Mouse (Mus musculus) liver, embryonic 14.5 days (tissue): Measurements from ENCODE around the gene Cd46. TPM values are rescaled to one million over a fixed set of nuclear protein-coding genes. Genes with fewer than 3 reads are reported as not detected.

Experiments
- ATAC-seq: fragments of 200-750 bp; cut with Nextera tagmentation; 2 replicates; pipeline ENCODE4 v1.8.0; 2017; ENCODE audit warnings: moderate number of reproducible peaks, mild to moderate bottlenecking, moderate library complexity; ENCODE audit not compliant: insufficient read depth
- DNase-seq, 3 experiments: peaks; one replicate each; pipeline ENCODE4 v3.0.0-alpha.2; 2012 to 2013; ENCODE audit warnings: low read depth in 3 of 3, low spot score in 3 of 3
- H3K27ac ChIP-seq: fragments of 300-500 bp; sonication (generic); 2 replicates; pipeline ENCODE4 v1.5.1; 2014; ENCODE audit warnings: moderate library complexity, mild to moderate bottlenecking, control low read depth, inconsistent platforms
- H3K27me3 ChIP-seq: fragments of 300-500 bp; sonication (generic); 2 replicates; pipeline ENCODE4 v1.6.1; 2014; ENCODE audit warnings: mild to moderate bottlenecking, low read length, moderate library complexity; ENCODE audit not compliant: control insufficient read depth, insufficient read depth
- H3K36me3 ChIP-seq: fragments of 300-500 bp; sonication (generic); replicated peaks from 2 replicates; pipeline ENCODE4 v1.6.1; 2014; ENCODE audit warnings: low read depth; ENCODE audit not compliant: control insufficient read depth, insufficient read depth
- H3K4me1 ChIP-seq, 2 experiments: fragments of 200-500 bp in 1 of 2; fragments of 300-500 bp in 1 of 2; sonication (generic) in 1 of 2; replicated peaks; 2 replicates each; pipeline ENCODE4 v1.6.1; 2012 to 2014; ENCODE audit warnings: antibody characterized with exemption in 1 of 2, inconsistent platforms in 1 of 2, low read length in 1 of 2; ENCODE audit not compliant: control insufficient read depth in 2 of 2, insufficient read depth in 2 of 2
- H3K4me2 ChIP-seq: fragments of 300-500 bp; sonication (generic); 2 replicates; pipeline ENCODE4 v1.6.1; 2014; ENCODE audit warnings: low read depth, mild to moderate bottlenecking, control low read depth, moderate library complexity
- H3K4me3 ChIP-seq, 2 experiments: fragments of 200-500 bp in 1 of 2; fragments of 300-500 bp in 1 of 2; sonication (generic) in 1 of 2; 2 replicates each; pipeline ENCODE4 v1.5.1; 2012 to 2014; ENCODE audit warnings: low read depth in 2 of 2, low read length in 2 of 2, mild to moderate bottlenecking in 2 of 2, control low read depth in 1 of 2, inconsistent platforms in 1 of 2, moderate library complexity in 1 of 2; ENCODE audit not compliant: insufficient read depth in 1 of 2
- H3K9ac ChIP-seq: fragments of 300-500 bp; sonication (generic); replicated peaks from 2 replicates; pipeline ENCODE4 v1.6.1; 2014; ENCODE audit warnings: mild to moderate bottlenecking, control low read depth, moderate library complexity
- H3K9me3 ChIP-seq: fragments of 300-500 bp; sonication (generic); 2 replicates; pipeline ENCODE4 v1.6.1; 2016; ENCODE audit warnings: low read length, mixed read lengths; ENCODE audit not compliant: control insufficient read depth
- CTCF ChIP-seq: IDR thresholded peaks from 2 replicates; pipeline ENCODE4 v1.5.1; 2016; ENCODE audit warnings: antibody characterized with exemption, low read depth, control low read depth
- EP300 ChIP-seq: IDR thresholded peaks from 2 replicates; pipeline ENCODE4 v1.6.1; 2016; ENCODE audit warnings: antibody characterized with exemption, low read depth
- WGBS: fragments of 180-500 bp; shearing (Covaris S2); extraction: QIAGEN DNeasy Blood & Tissue Kit; methylation state at CpG from one replicate; pipeline ENCODE4 v1.1.7; 2014; ENCODE audit not compliant: insufficient replicate concordance; 5-methylcytosine and 5-hydroxymethylcytosine counted together
- polyA plus RNA-seq, 2 experiments: library from polyadenylated mRNA; depleted of rRNA in 1 of 2; stranded (reverse) in 1 of 2; unstranded in 1 of 2; fragments of >200 nt; fragmentation: Nextera tagmentation in 1 of 2; extraction: Ambion mirVana in 1 of 2; gene quantifications; 2 replicates each; pipeline versions ENCODE4 v1.2.1 to v1.2.3; 2012 to 2014

The Cd46 gene
- polyA plus RNA-seq, 2 experiments: 0.93 to 1.5 TPM

GRCm38 (mm10) chr1:195004194-195004593 lies 87.9 kb downstream of the Cd46 start:
- H3K27ac ChIP-seq: no peak overlapping the region
- TF ChIP-seq CTCF (no peak), EP300 (no peak)
- no peaks in the 10 kb centered on the region for H3K9me3 ChIP-seq
- H3K27me3 ChIP-seq: no peaks in the 10 kb centered on the region
- H3K4me2 ChIP-seq: no peak overlapping the region
- H3K9ac ChIP-seq: no peak overlapping the region
- H3K4me3 ChIP-seq: no peak overlapping the region
- ATAC-seq (no peak), DNase-seq (no peak)
- no peaks in the 10 kb centered on the region for H3K36me3 ChIP-seq
- no peaks in the 10 kb centered on the region for H3K4me1 ChIP-seq
- WGBS: 11% methylated on average over 1 of the region's 1 CpGs

GRCm38 (mm10) chr1:195003328-195003727 lies 88.7 kb downstream of the Cd46 start:
- no peak for TF ChIP-seq CTCF
- no peak for TF ChIP-seq EP300
- WGBS: 57% methylated on average over 4 of the region's 4 CpGs

GRCm38 (mm10) chr1:194998396-194998795 lies 93.7 kb downstream of the Cd46 start:
- ATAC-seq (no peak), DNase-seq (no peak)
- no peaks in the 10 kb centered on the region for H3K9me3 ChIP-seq
- WGBS: 62% methylated on average over 1 of the region's 1 CpGs
- no peak overlapping the region for H3K4me3 ChIP-seq
- no peak overlapping the region for H3K4me2 ChIP-seq
- H3K36me3 ChIP-seq: no peaks in the 10 kb centered on the region
- no peak overlapping the region for H3K9ac ChIP-seq
- peaks cover 0 to 4% of the 10 kb centered on the region in 2 experiments; a peak in 2 of 4 replicates for H3K4me1 ChIP-seq
- H3K27me3 ChIP-seq: no peaks in the 10 kb centered on the region
- TF ChIP-seq EP300: no peak
- no peak for TF ChIP-seq CTCF
- no peak overlapping the region for H3K27ac ChIP-seq

More at GRCm38 (mm10) chr1:195003328-195003727, 88.7 kb downstream of the Cd46 start:
- Histone ChIP-seq H3K27me3 (no peaks in the 10 kb centered on the region), H3K9me3 (no peaks in the 10 kb centered on the region), H3K36me3 (no peaks in the 10 kb centered on the region), H3K4me1 (no peaks in the 10 kb centered on the region), H3K27ac (no peak overlapping the region), H3K4me3 (no peak overlapping the region), H3K4me2 (no peak overlapping the region), H3K9ac (no peak overlapping the region)
- no peak for DNase-seq
- no peak for ATAC-seq

- ATAC-seq: peak; percentile 38; the same call in 1 of the 2 replicates
- no peak overlapping the region for H3K4me2 ChIP-seq
- no peak overlapping the region for H3K27ac ChIP-seq
- TF ChIP-seq EP300: no peak
- no peak for TF ChIP-seq CTCF
- no peak overlapping the region for H3K4me3 ChIP-seq
- no peaks in the 10 kb centered on the region for H3K36me3 ChIP-seq
- no peak for DNase-seq
- no peaks in the 10 kb centered on the region for H3K27me3 ChIP-seq
- no peak overlapping the region for H3K9ac ChIP-seq
- peaks cover 3 to 10% of the 10 kb centered on the region in 2 experiments; a peak in 3 of 4 replicates for H3K4me1 ChIP-seq
- no peaks in the 10 kb centered on the region for H3K9me3 ChIP-seq
- 38% methylated on average over 2 of the region's 2 CpGs for WGBS
Observed at GRCm38 (mm10) chr1:194995196-194995595, 96.9 kb downstream of the Cd46 start.

GRCm38 (mm10) chr1:194994262-194994661 lies 97.8 kb downstream of the Cd46 start:
- Histone ChIP-seq H3K36me3 (no peaks in the 10 kb centered on the region), H3K4me2 (no peak overlapping the region), H3K9me3 (no peaks in the 10 kb centered on the region), H3K27me3 (no peaks in the 10 kb centered on the region), H3K4me1 (peaks cover 3 to 10% of the 10 kb centered on the region in 2 experiments; a peak in 3 of 4 replicates), H3K9ac (no peak overlapping the region), H3K4me3 (no peak overlapping the region), H3K27ac (no peak overlapping the region)
- DNase-seq: no peak
- no peak for ATAC-seq
- TF ChIP-seq EP300: no peak
- no peak for TF ChIP-seq CTCF
- WGBS: 43% methylated on average over 5 of the region's 5 CpGs
